Mouse (Mus musculus) embryonic facial prominence, embryonic 11.5 days (tissue): ENCODE results near the gene Ttc39d. TPM values are rescaled to one million over a fixed set of nuclear protein-coding genes. Genes with fewer than 3 reads are reported as not detected.
"Not testable (repeated sequence)": the region's sequence is repeated elsewhere in the genome, so short reads cannot be mapped to it uniquely, and the experiment has no call there.

Experiments used
- ATAC-seq: fragments of 200-750 bp; cut with Nextera tagmentation; replicated peaks from 2 replicates; pipeline ENCODE4 v1.8.0; 2017; ENCODE audit warnings: low read depth; ENCODE audit not compliant: insufficient number of reproducible peaks, low FRiP score, low TSS enrichment
- DNase-seq: peaks from one replicate; pipeline ENCODE4 v3.0.0-alpha.2; 2015; ENCODE audit warnings: low spot score
- H3K27ac ChIP-seq: fragments of 300-500 bp; sonication (generic); replicated peaks from 2 replicates; pipeline ENCODE4 v1.5.1; 2014; ENCODE audit warnings: mild to moderate bottlenecking, low read depth, low read length, control low read depth
- H3K27me3 ChIP-seq: fragments of 300-500 bp; sonication (generic); 2 replicates; pipeline ENCODE4 v1.6.1; 2014; ENCODE audit warnings: mild to moderate bottlenecking, low read length, moderate library complexity, mixed read lengths; ENCODE audit not compliant: control insufficient read depth, insufficient read depth
- H3K36me3 ChIP-seq: fragments of 300-500 bp; sonication (generic); replicated peaks from 2 replicates; pipeline ENCODE4 v1.6.1; 2014; ENCODE audit warnings: low read depth, mild to moderate bottlenecking, low read length, moderate library complexity, mixed read lengths; ENCODE audit not compliant: control insufficient read depth, insufficient read depth
- H3K4me1 ChIP-seq: fragments of 300-500 bp; sonication (generic); 2 replicates; pipeline ENCODE4 v1.6.1; 2014; ENCODE audit warnings: low read length, mixed read lengths; ENCODE audit not compliant: control insufficient read depth, insufficient read depth
- H3K4me2 ChIP-seq: fragments of 300-500 bp; sonication (generic); 2 replicates; pipeline ENCODE4 v1.6.1; 2014; ENCODE audit warnings: low read depth, mild to moderate bottlenecking, control low read depth, low read length, moderate library complexity
- H3K4me3 ChIP-seq: fragments of 300-500 bp; sonication (generic); 2 replicates; pipeline ENCODE4 v1.5.1; 2014; ENCODE audit warnings: low read depth, low read length, control low read depth
- H3K9ac ChIP-seq: fragments of 300-500 bp; sonication (generic); replicated peaks from 2 replicates; pipeline ENCODE4 v1.6.1; 2014; ENCODE audit warnings: mild to moderate bottlenecking, control low read depth, low read length
- H3K9me3 ChIP-seq: fragments of 300-500 bp; sonication (generic); replicated peaks from 2 replicates; pipeline ENCODE4 v1.6.1; 2016; ENCODE audit warnings: mild to moderate bottlenecking, low read length, inconsistent platforms, mixed read lengths; ENCODE audit not compliant: control insufficient read depth
- WGBS: fragments of 180-500 bp; shearing (Covaris S2); extraction: QIAGEN DNeasy Blood & Tissue Kit; methylation state at CpG from one replicate; pipeline ENCODE4 v1.1.7; 2014; 5-methylcytosine and 5-hydroxymethylcytosine counted together
- polyA plus RNA-seq: library from polyadenylated mRNA; unstranded; fragments of >200 nt; fragmentation: Nextera tagmentation; extraction: Ambion mirVana; gene quantifications from 2 replicates; pipeline ENCODE4 v1.2.1, GENCODE M21; 2014

The Ttc39d gene
- polyA plus RNA-seq, 1 experiment from 2014 or later, result 0.14 TPM

DNA sequence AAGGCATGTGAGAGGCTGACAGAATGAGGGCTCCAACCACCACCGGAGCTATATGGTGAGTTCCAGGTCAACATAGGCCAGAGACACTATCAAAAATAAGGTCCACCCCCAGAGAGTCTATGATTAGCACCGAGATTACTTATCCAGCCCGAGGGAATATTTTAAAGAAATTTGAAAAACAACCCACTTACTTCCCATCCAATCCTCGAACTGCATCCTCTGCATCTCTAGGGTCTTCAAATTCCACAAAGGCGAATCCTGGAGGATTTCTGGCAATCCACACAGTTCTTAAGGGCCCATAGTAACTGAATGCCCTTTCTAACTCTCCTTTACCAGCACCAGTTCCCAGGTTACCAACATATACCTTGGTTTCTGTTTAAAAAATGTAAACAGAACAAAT lies 1.6 kb upstream of the Ttc39d start:
- whole genome bisulfite sequencing, result 31% methylated on average over 5 of the region's 5 CpGs
- no peaks in the 10 kb centered on the region for H3K27me3 ChIP-seq
- peaks cover 7% of the 10 kb centered on the region for H3K36me3 ChIP-seq
- H3K27ac ChIP-seq, result no peak overlapping the region
- peak overlapping the region; percentile 97 for H3K9ac ChIP-seq
- ATAC-seq (no peak), DNase-seq (no peak)
- H3K4me1 ChIP-seq, result no peaks in the 10 kb centered on the region
- peak overlapping the region; percentile 50 for H3K4me2 ChIP-seq
- no peaks in the 10 kb centered on the region for H3K9me3 ChIP-seq
- H3K4me3 ChIP-seq, result peak overlapping the region; percentile 94

- Histone ChIP-seq H3K36me3 (peaks cover 7% of the 10 kb centered on the region), H3K4me1 (no peaks in the 10 kb centered on the region), H3K9me3 (no peaks in the 10 kb centered on the region), H3K27me3 (no peaks in the 10 kb centered on the region), H3K27ac (peak overlapping the region; percentile 98), H3K4me3 (peak overlapping the region; percentile 94), H3K4me2 (peak overlapping the region; percentile 50), H3K9ac (peak overlapping the region; percentile 97)
- ATAC-seq (peak; percentile 73), DNase-seq (peak; percentile 70)
- WGBS, result 0% methylated on average over 36 of the region's 36 CpGs
Observed at GRCm38 (mm10) chr17:80206301-80206670, 974 bp upstream of the Ttc39d start.

GRCm38 (mm10) chr17:80213998-80214397 lies 6.7 kb downstream of the Ttc39d start:
- 86% methylated on average over 4 of the region's 4 CpGs for WGBS

GRCm38 (mm10) chr17:80220131-80220530 lies 12.9 kb downstream of the Ttc39d start:
- H3K9ac ChIP-seq, result no peak overlapping the region
- 75% methylated on average over 2 of the region's 2 CpGs for WGBS
- no peak overlapping the region for H3K27ac ChIP-seq
- H3K4me3 ChIP-seq, result no peak overlapping the region
- no peaks in the 10 kb centered on the region for H3K9me3 ChIP-seq
- ATAC-seq (no peak), DNase-seq (no peak)
- no peak overlapping the region for H3K4me2 ChIP-seq
- H3K27me3 ChIP-seq, result no peaks in the 10 kb centered on the region
- no peaks in the 10 kb centered on the region for H3K36me3 ChIP-seq
- H3K4me1 ChIP-seq, result no peaks in the 10 kb centered on the region

More at GRCm38 (mm10) chr17:80213998-80214397, 6.7 kb downstream of the Ttc39d start:
- ATAC-seq, H3K4me3 ChIP-seq, H3K27me3 ChIP-seq, H3K4me1 ChIP-seq, H3K9me3 ChIP-seq, H3K36me3 ChIP-seq, DNase-seq, H3K9ac ChIP-seq, H3K27ac ChIP-seq, H3K4me2 ChIP-seq: not testable (repeated sequence)

DNA sequence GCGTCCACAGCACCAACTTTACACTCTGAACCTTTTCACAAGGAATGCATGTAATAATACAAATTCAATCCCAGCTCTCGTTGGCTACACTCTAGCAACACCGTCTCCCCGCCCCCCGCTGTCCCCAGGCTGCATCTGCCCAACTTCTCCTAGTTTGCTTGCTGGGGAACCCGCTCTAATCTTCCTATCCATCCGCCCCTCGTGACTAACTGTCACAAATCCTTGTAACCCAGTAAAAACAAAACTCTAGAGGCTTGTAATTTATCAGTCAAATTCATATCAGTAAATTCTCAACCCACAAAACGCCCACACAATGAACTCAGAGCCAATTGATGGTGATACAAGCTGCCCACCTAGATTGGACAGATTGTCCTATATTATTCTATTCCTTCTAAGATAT lies 13.9 kb downstream of the Ttc39d start:
- Histone ChIP-seq H3K36me3 (no peaks in the 10 kb centered on the region), H3K9ac (no peak overlapping the region), H3K27me3 (no peaks in the 10 kb centered on the region), H3K27ac (no peak overlapping the region), H3K4me1 (no peaks in the 10 kb centered on the region), H3K4me3 (no peak overlapping the region), H3K4me2 (no peak overlapping the region), H3K9me3 (no peaks in the 10 kb centered on the region)
- 65% methylated on average over 9 of the region's 9 CpGs for WGBS
- DNase-seq, result no peak
- ATAC-seq, result no peak

DNA sequence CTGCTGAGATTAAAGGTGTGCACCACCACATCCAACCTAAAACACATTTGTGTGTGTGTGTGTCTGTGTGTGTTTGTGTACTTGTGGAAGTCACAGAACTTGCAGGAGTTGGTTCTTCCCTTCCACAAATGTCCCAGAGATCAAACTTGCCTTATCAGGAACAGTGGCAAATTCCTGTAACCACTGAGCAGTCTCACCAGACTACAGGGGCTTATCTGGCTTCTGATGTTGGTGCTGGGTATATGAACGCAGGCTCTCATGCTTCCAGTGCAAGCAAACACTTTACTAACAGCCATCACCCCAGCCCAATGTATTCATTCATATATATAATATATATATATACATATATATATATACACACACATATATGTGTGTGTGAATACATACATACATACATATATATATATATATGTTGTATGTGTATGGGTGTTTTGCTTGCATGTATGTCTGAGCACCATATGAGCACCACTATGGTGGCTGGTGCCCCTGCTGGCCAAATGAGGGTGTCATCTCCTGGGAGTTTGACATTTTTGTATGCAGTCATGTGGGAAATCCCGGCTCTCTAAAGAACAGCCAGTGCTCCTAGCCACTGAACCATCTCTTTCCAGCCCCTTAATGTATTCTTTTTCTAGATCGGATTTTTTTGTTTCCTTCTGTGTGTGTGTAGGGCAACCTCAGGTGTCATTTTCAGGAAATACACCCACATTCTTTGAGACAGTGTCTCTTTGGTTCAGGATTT lies 14.8 kb downstream of the Ttc39d start:
- Histone ChIP-seq H3K36me3 (no peaks in the 10 kb centered on the region), H3K4me1 (no peaks in the 10 kb centered on the region), H3K4me3 (no peak overlapping the region), H3K27me3 (no peaks in the 10 kb centered on the region), H3K4me2 (no peak overlapping the region), H3K9ac (no peak overlapping the region), H3K27ac (no peak overlapping the region), H3K9me3 (no peaks in the 10 kb centered on the region)
- 75% methylated on average over 3 of the region's 3 CpGs for WGBS
- ATAC-seq, result no peak
- no peak for DNase-seq

DNA sequence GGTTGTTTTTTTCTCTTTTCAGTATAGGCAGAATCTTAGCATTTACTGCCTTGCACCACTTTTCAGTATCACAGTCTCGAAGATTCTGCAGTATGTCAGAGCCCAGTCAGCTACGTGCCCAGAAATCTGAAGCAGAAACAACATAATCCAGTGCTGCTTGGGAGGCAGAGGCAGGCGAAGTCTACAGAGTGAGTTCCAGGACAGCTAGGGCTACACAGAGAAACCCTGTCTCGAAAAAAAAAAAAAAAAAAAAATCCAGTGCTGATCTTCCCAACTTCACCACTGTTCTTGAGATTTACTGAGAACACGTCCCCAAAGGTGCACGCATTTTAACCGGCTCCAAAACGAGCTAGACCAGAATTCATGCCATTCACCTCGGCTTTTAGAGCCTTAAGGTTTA lies 16.6 kb downstream of the Ttc39d start:
- peak overlapping the region; percentile 82 for H3K9ac ChIP-seq
- ATAC-seq (no peak; the same call in 1 of the 2 replicates), DNase-seq (no peak)
- H3K36me3 ChIP-seq, result no peaks in the 10 kb centered on the region
- no peaks in the 10 kb centered on the region for H3K27me3 ChIP-seq
- peak overlapping the region; percentile 78 for H3K27ac ChIP-seq
- H3K9me3 ChIP-seq, result no peaks in the 10 kb centered on the region
- H3K4me3 ChIP-seq, result peak overlapping the region; percentile 58
- WGBS, result 9% methylated on average over 9 of the region's 9 CpGs
- no peaks in the 10 kb centered on the region for H3K4me1 ChIP-seq
- H3K4me2 ChIP-seq, result peak overlapping the region; percentile 56

DNA sequence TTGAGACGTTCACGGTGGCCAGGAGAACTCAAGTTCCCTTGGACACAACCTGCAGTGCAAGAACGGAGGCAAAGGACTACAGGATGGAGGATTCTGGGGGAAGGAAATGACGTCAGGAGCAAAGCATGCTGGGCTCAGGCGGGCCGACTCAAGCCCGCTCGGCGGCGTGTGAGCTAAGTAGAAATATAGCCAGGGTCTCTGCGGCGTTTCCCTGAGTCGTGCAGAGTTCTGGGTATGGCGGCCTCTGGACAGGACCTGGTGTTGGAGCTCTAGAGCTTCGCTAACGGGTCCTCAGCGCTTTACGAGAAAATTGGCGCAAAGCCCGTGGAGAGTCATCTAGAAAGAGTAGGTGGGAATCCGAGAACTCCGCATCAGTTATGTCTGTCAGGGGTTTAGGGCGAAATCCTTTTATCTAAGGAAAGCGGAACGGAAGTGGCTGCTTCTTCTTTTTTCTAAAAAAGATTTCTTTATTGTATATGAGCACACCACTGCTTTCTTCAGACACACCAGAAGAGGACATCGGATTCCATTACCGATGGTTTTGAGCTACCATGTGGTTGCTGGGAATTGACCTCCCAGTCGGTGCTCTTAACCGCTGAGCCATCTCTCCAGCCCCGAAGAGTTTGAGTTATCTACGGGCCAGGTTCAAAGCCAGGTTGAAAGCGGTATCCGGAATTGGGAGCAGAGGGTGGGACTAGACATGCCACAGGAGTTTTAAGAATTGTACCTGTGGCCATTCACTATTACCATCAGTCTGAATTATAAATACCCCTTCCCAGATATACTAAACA lies 17.3 kb downstream of the Ttc39d start, which contains the start of gene Gemin6:
TSS of gene Gemin6 (plus strand) at position 116 of the 791 bp plus-strand sequence.
- DNase-seq (peak; percentile 96), ATAC-seq (peak; percentile 96)
- WGBS, result under 1% methylated on average over 33 of the region's 33 CpGs
- Histone ChIP-seq H3K27ac (peak within 1 kb of the TSS; percentile 78), H3K4me1 (no peaks in the 10 kb centered on the region), H3K4me2 (peak within 1 kb of the TSS; percentile 57), H3K9ac (peak within 1 kb of the TSS; percentile 82), H3K9me3 (no peaks in the 10 kb centered on the region), H3K36me3 (no peaks in the 10 kb centered on the region), H3K27me3 (no peaks in the 10 kb centered on the region), H3K4me3 (peak within 1 kb of the TSS; percentile 58)
